Mouse (Mus musculus) heart, embryonic 14.5 days (tissue): Measurements from ENCODE around the gene Dkkl1. TPM values are rescaled to one million over a fixed set of nuclear protein-coding genes. Genes with fewer than 3 reads are reported as not detected.

Experiments
- ATAC-seq: fragments of 200-750 bp; cut with Nextera tagmentation; 2 replicates; pipeline ENCODE4 v1.8.0; 2017; ENCODE audit warnings: low read depth, moderate TSS enrichment; ENCODE audit not compliant: insufficient number of reproducible peaks, insufficient read depth, low FRiP score
- H3K27ac ChIP-seq, 2 experiments: fragments of 200-500 bp in 1 of 2; fragments of 300-500 bp in 1 of 2; sonication (generic) in 1 of 2; replicated peaks in 1 of 2; 2 replicates each; pipeline ENCODE4 v1.5.1; 2012 to 2014; ENCODE audit warnings: low read depth in 2 of 2, low read length in 2 of 2, control low read depth in 1 of 2, mild to moderate bottlenecking in 1 of 2, mixed read lengths in 1 of 2; ENCODE audit not compliant: control insufficient read depth in 1 of 2, insufficient read depth in 1 of 2
- H3K27me3 ChIP-seq: fragments of 300-500 bp; sonication (generic); 2 replicates; pipeline ENCODE4 v1.6.1; 2014; ENCODE audit warnings: mild to moderate bottlenecking, low read length, control low read depth; ENCODE audit not compliant: control insufficient read depth, insufficient read depth
- H3K36me3 ChIP-seq: fragments of 300-500 bp; sonication (generic); 2 replicates; pipeline ENCODE4 v1.6.1; 2014; ENCODE audit warnings: mild to moderate bottlenecking, control low read depth, low read length, mixed read lengths; ENCODE audit not compliant: control insufficient read depth, insufficient read depth
- H3K4me1 ChIP-seq, 2 experiments: fragments of 200-500 bp in 1 of 2; fragments of 300-500 bp in 1 of 2; sonication (generic) in 1 of 2; 2 replicates each; pipeline ENCODE4 v1.6.1; 2012 to 2014; ENCODE audit warnings: low read length in 2 of 2, control low read depth in 1 of 2, mixed read lengths in 1 of 2; ENCODE audit not compliant: control insufficient read depth in 2 of 2, insufficient read depth in 2 of 2
- H3K4me2 ChIP-seq: fragments of 300-500 bp; sonication (generic); 2 replicates; pipeline ENCODE4 v1.6.1; 2014; ENCODE audit warnings: mild to moderate bottlenecking, low read length
- H3K4me3 ChIP-seq, 2 experiments: fragments of 200-500 bp in 1 of 2; fragments of 300-500 bp in 1 of 2; sonication (generic) in 1 of 2; 2 replicates each; pipeline ENCODE4 v1.5.1; 2012 to 2014; ENCODE audit warnings: low read length in 2 of 2, mild to moderate bottlenecking in 2 of 2, control low read depth in 1 of 2, low read depth in 1 of 2, moderate library complexity in 1 of 2; ENCODE audit not compliant: control insufficient read depth in 1 of 2, insufficient read depth in 1 of 2
- H3K9ac ChIP-seq: fragments of 300-500 bp; sonication (generic); 2 replicates; pipeline ENCODE4 v1.6.1; 2014; ENCODE audit warnings: mild to moderate bottlenecking, low read length
- H3K9me3 ChIP-seq: fragments of 300-500 bp; sonication (generic); 2 replicates; pipeline ENCODE4 v1.6.1; 2016; ENCODE audit warnings: low read length, control low read depth; ENCODE audit not compliant: control insufficient read depth
- WGBS: fragments of 180-500 bp; shearing (Covaris S2); extraction: QIAGEN DNeasy Blood & Tissue Kit; methylation state at CpG from one replicate; pipeline ENCODE4 v1.1.7; 2014; 5-methylcytosine and 5-hydroxymethylcytosine counted together
- polyA plus RNA-seq: library from polyadenylated mRNA; unstranded; fragments of >200 nt; fragmentation: Nextera tagmentation; extraction: Ambion mirVana; gene quantifications from 2 replicates; pipeline ENCODE4 v1.2.1, GENCODE M21; 2014

Gene Dkkl1
- polyA plus RNA-seq, 1 experiment from 2014 or later: 1.7 TPM

DNA sequence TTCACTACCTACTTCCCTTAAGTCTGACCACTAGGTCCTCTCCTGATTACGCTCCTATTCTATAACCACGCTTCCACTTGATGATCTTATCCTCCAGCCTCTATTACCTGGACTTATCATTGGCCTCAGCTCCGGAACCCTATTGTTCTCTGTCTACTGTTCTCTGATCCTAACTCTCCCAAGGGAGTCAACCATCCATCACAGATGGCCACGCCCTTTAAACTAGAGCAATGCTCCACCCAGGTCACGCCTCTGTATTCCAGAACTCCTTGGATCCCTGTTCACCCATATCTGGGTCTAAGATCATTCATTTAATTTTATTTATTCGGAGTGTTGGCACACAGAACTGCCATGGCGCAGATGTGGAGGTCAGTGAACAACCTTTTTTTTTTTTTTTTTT, 409 bp upstream of the Dkkl1 start:
- Histone ChIP-seq H3K36me3 (0 out of 2 replicates have a peak, but pooled peaks cover 3% of the 10 kb centered on the region), H3K27me3 (peaks cover 22% of the 10 kb centered on the region), H3K9ac (no peak overlapping the region), H3K4me1 (peaks cover 13 to 15% of the 10 kb centered on the region in 2 experiments), H3K4me2 (no peak overlapping the region), H3K27ac (no peak overlapping the region), H3K9me3 (no peaks in the 10 kb centered on the region), H3K4me3 (no peak overlapping the region)
- 73% methylated on average over 7 of the region's 7 CpGs for WGBS
- no peak for ATAC-seq

GRCm38 (mm10) chr7:45211070-45211469, 877 bp downstream of the Dkkl1 start:
- no peak overlapping the region for H3K4me3 ChIP-seq
- H3K4me2 ChIP-seq: no peak overlapping the region
- H3K36me3 ChIP-seq: no peaks in the 10 kb centered on the region
- peaks cover 22% of the 10 kb centered on the region for H3K27me3 ChIP-seq
- no peaks in the 10 kb centered on the region for H3K9me3 ChIP-seq
- no peak overlapping the region for H3K9ac ChIP-seq
- WGBS: 42% methylated on average over 10 of the region's 10 CpGs
- ATAC-seq: no peak
- peaks cover 5 to 6% of the 10 kb centered on the region in 2 experiments for H3K4me1 ChIP-seq
- no peak overlapping the region for H3K27ac ChIP-seq

GRCm38 (mm10) chr7:45208260-45208659, 3.7 kb downstream of the Dkkl1 start:
- H3K4me2 ChIP-seq: no peak overlapping the region
- H3K4me1 ChIP-seq: peaks cover 3 to 5% of the 10 kb centered on the region in 2 experiments; a peak in 2 of 4 replicates
- no peaks in the 10 kb centered on the region for H3K36me3 ChIP-seq
- H3K4me3 ChIP-seq: no peak overlapping the region
- ATAC-seq: no peak
- no peak overlapping the region for H3K9ac ChIP-seq
- H3K27ac ChIP-seq: no peak overlapping the region
- WGBS: 76% methylated on average over 6 of the region's 6 CpGs
- H3K27me3 ChIP-seq: peaks cover 22% of the 10 kb centered on the region
- no peaks in the 10 kb centered on the region for H3K9me3 ChIP-seq

DNA sequence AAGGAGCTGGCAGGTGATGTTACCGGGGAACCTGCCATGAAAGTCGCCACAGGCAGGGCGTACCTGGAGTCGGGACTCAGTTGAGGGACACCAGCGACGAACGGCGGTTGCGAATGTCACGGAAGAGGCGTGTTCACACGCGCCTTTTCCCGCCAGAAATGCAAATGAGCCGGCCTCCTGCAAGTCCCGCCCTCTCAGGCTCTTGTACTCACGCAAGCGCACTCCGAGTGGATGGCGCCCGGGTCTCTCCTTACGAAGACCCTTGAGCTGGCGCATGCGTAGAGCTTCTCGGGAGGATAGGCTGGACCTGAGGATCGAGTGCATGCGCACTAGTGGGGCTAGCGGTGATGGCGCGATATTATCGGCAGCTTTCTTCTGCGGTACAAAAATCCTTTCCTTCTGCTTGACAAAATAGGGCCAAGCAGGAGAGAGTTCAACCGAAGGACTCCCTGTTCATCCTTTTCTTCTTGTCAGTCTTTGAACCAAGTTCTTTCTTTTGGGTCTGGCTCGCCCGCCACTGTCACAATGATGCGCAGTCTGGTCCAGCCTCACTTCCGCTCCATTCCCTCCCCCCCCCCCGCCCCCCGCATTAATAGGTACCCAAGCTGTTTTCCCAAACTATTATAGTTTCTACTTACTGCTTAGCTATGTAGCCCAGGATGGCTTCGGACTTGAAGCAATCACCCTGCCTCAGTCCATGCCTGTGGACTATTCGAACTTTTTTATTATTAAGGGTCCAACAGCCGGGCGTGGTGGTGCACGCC, 7.4 kb downstream of the Dkkl1 start, which contains the start of gene Ccdc155:
Gene Ccdc155, minus strand, starts transcription at position 513 of the 764 bp plus-strand sequence.
- peaks cover 0 to 4% of the 10 kb centered on the region in 2 experiments; a peak in 1 of 4 replicates for H3K4me1 ChIP-seq
- peak within 1 kb of the TSS; percentile 69 for H3K4me2 ChIP-seq
- H3K27ac ChIP-seq: no peak within 1 kb of the TSS
- ATAC-seq: peak; percentile 79
- H3K4me3 ChIP-seq: peak within 1 kb of the TSS; percentile 42 to 60
- WGBS: 7% methylated on average over 44 of the region's 44 CpGs
- H3K27me3 ChIP-seq: no peaks in the 10 kb centered on the region
- no peaks in the 10 kb centered on the region for H3K36me3 ChIP-seq
- no peaks in the 10 kb centered on the region for H3K9me3 ChIP-seq
- H3K9ac ChIP-seq: no peak within 1 kb of the TSS

DNA sequence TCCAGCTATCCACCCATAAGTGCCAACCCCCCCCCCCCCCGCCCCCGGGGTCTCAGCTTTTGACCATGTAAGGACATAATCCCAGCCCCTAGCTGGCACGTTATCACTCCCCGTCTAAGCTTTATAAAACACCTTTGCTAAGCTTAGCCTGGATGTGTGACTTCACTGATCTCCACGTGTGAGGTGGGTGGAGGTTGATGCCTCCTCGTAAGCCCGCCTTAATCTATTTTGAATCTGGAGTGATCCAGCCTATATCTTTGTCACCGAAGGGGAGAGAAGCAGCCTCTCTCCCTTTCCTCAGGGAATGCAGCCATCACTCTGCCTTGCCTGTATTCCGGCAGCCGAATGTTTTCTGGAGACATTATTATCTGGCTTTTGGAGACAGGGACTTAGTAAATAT, 9.3 kb downstream of the Dkkl1 start:
- H3K4me3 ChIP-seq: no peak overlapping the region
- H3K9ac ChIP-seq: no peak overlapping the region; the same call in 1 of the 2 replicates
- no peaks in the 10 kb centered on the region for H3K27me3 ChIP-seq
- H3K4me2 ChIP-seq: no peak overlapping the region
- WGBS: 19% methylated on average over 10 of the region's 10 CpGs
- peaks cover 0 to 6% of the 10 kb centered on the region in 2 experiments; a peak in 1 of 4 replicates for H3K4me1 ChIP-seq
- ATAC-seq: no peak
- no peaks in the 10 kb centered on the region for H3K9me3 ChIP-seq
- H3K36me3 ChIP-seq: no peaks in the 10 kb centered on the region
- no peak overlapping the region for H3K27ac ChIP-seq

- Histone ChIP-seq H3K36me3 (no peaks in the 10 kb centered on the region), H3K27me3 (no peaks in the 10 kb centered on the region; the same call in 1 of the 2 replicates), H3K9ac (no peak overlapping the region), H3K4me1 (peaks cover 6 to 11% of the 10 kb centered on the region in 2 experiments; a peak in 1 of 4 replicates), H3K9me3 (no peaks in the 10 kb centered on the region), H3K4me3 (no peak overlapping the region), H3K27ac (no peak overlapping the region), H3K4me2 (no peak overlapping the region)
- ATAC-seq: no peak
- 72% methylated on average over 11 of the region's 11 CpGs for WGBS
Observed at GRCm38 (mm10) chr7:45198961-45199360, 13.0 kb downstream of the Dkkl1 start.

DNA sequence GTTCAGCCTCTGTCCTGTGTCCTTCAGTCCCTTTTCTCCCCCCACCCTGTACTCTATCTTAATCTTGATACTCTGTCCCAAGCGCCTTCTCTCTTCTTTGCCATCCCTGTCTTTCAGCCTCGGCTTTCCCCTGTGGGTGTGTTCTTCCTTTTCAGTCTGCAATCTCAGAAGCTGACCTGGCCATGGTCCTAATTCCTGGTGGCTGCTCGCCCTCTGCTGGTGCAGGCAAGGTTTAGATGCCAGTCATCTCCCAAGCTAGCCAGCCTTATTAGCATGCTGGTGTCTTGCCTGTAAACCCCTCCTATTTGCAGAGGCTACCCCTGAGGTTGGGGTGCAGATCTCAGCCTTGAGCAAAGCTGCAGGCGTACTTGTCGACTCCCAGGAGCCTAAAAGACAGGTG, 13.5 kb downstream of the Dkkl1 start:
- H3K4me3 ChIP-seq: no peak overlapping the region
- no peaks in the 10 kb centered on the region for H3K9me3 ChIP-seq
- peaks cover 6 to 11% of the 10 kb centered on the region in 2 experiments; a peak in 1 of 4 replicates for H3K4me1 ChIP-seq
- H3K4me2 ChIP-seq: no peak overlapping the region
- ATAC-seq: no peak
- H3K36me3 ChIP-seq: no peaks in the 10 kb centered on the region
- peaks cover 1% of the 10 kb centered on the region; the same call in 1 of the 2 replicates for H3K27me3 ChIP-seq
- no peak overlapping the region for H3K9ac ChIP-seq
- WGBS: 4% methylated on average over 5 of the region's 5 CpGs
- no peak overlapping the region for H3K27ac ChIP-seq
